Mouse (Mus musculus) neural tube, embryonic 15.5 days (tissue): ENCODE data around the gene Cd52. TPM values are rescaled to one million over a fixed set of nuclear protein-coding genes. Genes with fewer than 3 reads are reported as not detected.

ENCODE experiments used
- ATAC-seq: fragments of 200-750 bp; cut with Nextera tagmentation; 2 replicates; pipeline ENCODE4 v1.8.0; 2017; ENCODE audit warnings: mild to moderate bottlenecking, moderate TSS enrichment, moderate library complexity; ENCODE audit not compliant: low FRiP score
- H3K27ac ChIP-seq: fragments of 300-500 bp; sonication (generic); replicated peaks from 2 replicates; pipeline ENCODE4 v1.5.1; 2015; ENCODE audit warnings: mild to moderate bottlenecking, inconsistent platforms
- H3K27me3 ChIP-seq: fragments of 300-500 bp; sonication (generic); replicated peaks from 2 replicates; pipeline ENCODE4 v1.6.1; 2015; ENCODE audit warnings: inconsistent platforms
- H3K36me3 ChIP-seq: fragments of 300-500 bp; sonication (generic); 2 replicates; pipeline ENCODE4 v1.6.1; 2015; ENCODE audit warnings: inconsistent platforms
- H3K4me1 ChIP-seq: fragments of 300-500 bp; sonication (generic); 2 replicates; pipeline ENCODE4 v1.6.1; 2015; ENCODE audit warnings: inconsistent platforms
- H3K4me2 ChIP-seq: fragments of 300-500 bp; sonication (generic); 2 replicates; pipeline ENCODE4 v1.6.1; 2015; ENCODE audit warnings: inconsistent platforms, mild to moderate bottlenecking, moderate library complexity
- H3K4me3 ChIP-seq: fragments of 300-500 bp; sonication (generic); replicated peaks from 2 replicates; pipeline ENCODE4 v1.5.1; 2015; ENCODE audit warnings: mild to moderate bottlenecking, inconsistent platforms
- H3K9ac ChIP-seq: fragments of 300-500 bp; sonication (generic); replicated peaks from 2 replicates; pipeline ENCODE4 v1.6.1; 2015; ENCODE audit warnings: mild to moderate bottlenecking, inconsistent platforms
- H3K9me3 ChIP-seq: fragments of 300-500 bp; sonication (generic); replicated peaks from 2 replicates; pipeline ENCODE4 v1.6.1; 2016; ENCODE audit warnings: inconsistent platforms
- WGBS: fragments of 180-500 bp; shearing (Covaris S2); methylation state at CpG from one replicate; pipeline ENCODE4 v1.1.7; 2015; ENCODE audit warnings: mixed read lengths; 5-methylcytosine and 5-hydroxymethylcytosine counted together
- polyA plus RNA-seq: library from polyadenylated mRNA; unstranded; fragments of >200 nt; fragmentation: Nextera tagmentation; extraction: Ambion mirVana; gene quantifications from 2 replicates; pipeline ENCODE4 v1.2.1, GENCODE M21; 2015

Cd52 gene
- polyA plus RNA-seq, 1 experiment from 2014 or later: 5.6 TPM

DNA sequence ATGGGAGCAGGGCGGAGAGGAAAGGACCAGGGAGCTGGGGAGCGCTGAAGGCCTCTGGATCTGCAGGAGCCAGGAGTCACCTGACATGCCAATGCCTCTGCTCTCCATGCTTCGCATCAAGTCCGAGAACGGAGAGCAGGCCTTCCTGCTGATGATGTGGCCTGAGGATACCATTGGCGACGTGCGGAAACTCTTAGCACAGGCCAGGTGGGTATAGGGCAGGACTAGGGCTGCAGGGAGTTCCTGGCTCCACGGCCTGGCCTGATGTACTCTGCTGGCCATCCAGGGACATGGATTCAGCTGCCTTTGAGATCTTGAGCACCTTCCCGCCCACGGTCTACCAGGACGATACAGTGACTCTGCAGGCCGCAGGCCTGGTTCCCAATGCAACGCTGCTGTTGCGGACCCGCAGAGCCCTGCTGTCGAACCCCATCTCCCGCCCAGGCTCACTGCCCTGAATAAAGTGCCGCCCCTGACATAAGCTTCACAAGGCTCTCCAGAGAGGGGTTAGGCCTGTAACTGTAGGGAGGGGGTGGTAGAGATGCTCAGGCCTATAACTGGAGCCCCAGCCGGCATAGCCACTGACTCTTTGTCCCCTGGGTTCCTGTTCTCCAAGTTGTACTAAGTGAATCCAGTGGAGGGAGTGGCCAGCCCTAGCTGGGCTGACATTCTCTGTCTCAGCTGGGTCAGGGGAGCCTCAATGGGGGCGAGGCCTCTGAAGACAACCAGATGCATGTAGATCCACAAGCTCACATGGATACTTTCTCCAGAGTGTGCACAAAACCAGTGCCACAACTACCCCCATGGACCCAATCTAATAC, 31.6 kb upstream of the Cd52 start:
- Histone ChIP-seq H3K4me2 (peak overlapping the region; percentile 87; the same call in 1 of the 2 replicates), H3K4me3 (no peak overlapping the region), H3K9ac (no peak overlapping the region), H3K27ac (no peak overlapping the region), H3K36me3 (peaks cover 10% of the 10 kb centered on the region), H3K4me1 (peaks cover 38% of the 10 kb centered on the region), H3K9me3 (no peaks in the 10 kb centered on the region), H3K27me3 (no peaks in the 10 kb centered on the region)
- WGBS: 90% methylated on average over 21 of the region's 21 CpGs
- no peak for ATAC-seq

DNA sequence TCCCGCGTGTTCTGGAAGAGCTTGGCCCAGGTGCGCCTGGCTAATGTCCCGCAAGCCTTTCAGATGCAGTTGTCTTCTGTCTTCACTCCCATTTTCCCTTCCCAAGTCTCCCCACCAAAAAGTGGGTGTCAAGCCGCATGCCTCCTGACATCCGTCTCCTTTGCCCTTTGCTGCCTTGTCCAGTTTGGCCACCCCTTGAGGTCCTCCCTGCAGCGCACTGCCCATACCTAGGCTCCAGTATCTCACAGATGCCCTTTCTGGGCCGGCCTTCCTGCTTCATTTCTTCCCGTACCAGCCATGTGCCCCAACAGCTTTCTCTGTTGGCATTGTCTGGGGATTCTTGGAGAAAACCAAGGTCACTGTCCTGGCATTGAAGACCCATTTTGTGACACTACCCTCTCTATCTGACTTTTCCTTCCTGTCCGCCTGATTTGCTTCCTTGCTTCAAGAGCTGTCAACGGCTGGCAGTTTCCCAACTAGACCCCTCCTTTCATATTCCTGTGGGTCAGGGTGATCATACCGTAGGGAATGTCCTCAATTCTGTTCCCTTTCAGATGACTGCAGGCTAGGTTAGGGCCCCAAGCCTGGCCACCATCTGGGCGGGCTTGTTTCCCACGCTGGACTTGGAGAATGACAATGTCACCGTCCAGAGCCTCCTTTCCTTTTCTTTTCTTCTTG, 30.6 kb upstream of the Cd52 start:
- H3K4me2 ChIP-seq: no peak overlapping the region
- 92% methylated on average over 15 of the region's 15 CpGs for WGBS
- no peak overlapping the region for H3K9ac ChIP-seq
- 0 out of 2 replicates have a peak, but pooled peaks cover under 1% of the 10 kb centered on the region for H3K36me3 ChIP-seq
- no peaks in the 10 kb centered on the region for H3K9me3 ChIP-seq
- H3K4me3 ChIP-seq: no peak overlapping the region
- H3K4me1 ChIP-seq: peaks cover 38% of the 10 kb centered on the region
- no peak overlapping the region for H3K27ac ChIP-seq
- no peaks in the 10 kb centered on the region for H3K27me3 ChIP-seq
- no peak for ATAC-seq

DNA sequence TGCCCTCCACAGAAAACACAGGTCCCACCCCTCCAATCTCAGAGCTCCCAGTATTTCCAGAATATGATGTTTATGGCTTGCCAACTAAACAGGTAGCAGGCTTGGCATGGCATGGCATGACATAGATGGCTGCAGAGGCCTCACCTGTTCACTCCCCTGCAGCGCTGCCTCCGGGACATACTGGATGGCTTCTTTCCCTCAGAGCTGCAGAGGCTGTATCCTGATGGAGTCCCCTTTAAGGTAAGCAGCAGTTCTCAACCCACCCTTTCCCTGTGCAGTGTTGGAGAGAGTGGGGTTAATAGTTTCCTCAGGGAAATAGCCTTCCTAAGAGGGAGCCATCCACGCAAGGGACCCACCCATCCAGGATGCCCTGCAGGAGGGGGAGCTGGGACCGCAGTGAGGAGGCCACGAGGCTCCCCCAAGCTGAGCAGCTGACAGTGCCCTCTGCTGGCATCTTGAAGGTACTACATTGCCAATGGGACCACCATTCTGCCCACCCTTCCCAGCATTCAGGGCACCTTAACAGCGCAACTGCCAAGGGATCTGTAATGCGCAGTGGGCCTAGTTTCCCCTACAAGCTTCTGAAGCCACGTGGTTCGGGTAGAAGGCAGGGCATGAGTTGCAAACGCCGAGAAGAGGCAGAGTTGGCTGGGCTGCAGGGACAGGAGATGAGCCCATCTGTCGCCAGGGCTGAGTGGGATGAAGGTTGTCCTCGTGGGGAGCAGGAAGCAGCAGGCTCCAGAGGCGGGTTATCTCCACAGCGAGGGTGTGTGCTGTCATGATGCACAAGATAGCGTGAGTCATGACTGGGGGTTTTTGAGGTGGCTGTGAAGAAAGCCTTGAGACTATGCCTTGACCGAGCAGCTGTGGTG, 29.0 kb upstream of the Cd52 start:
- H3K4me1 ChIP-seq: peaks cover 32% of the 10 kb centered on the region
- 0 out of 2 replicates have a peak overlapping the region, but pooled peaks have one; percentile 17 for H3K4me2 ChIP-seq
- 30% methylated on average over 17 of the region's 17 CpGs for WGBS

DNA sequence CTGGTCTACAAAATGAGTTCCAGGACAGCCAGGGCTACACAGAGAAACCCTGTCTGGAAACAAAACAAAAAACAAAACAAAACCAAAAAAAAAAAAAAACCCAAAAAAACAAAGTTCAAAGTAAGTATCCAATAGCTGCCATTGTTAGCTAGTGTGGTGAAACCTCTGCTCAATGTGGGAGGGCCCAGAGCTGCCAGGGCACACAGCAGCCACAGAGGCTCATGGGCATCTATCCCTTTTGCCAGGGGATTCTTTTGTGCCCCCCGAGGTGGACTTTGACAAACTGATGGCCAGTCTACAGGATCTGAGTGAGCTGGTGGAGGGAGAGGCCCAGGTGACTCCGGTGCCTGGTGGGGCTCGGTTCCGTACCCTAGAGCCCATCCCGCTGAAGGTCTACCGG, 28.3 kb upstream of the Cd52 start:
- no peaks in the 10 kb centered on the region for H3K36me3 ChIP-seq
- H3K4me2 ChIP-seq: no peak overlapping the region
- H3K9ac ChIP-seq: no peak overlapping the region
- no peaks in the 10 kb centered on the region for H3K27me3 ChIP-seq
- H3K9me3 ChIP-seq: no peaks in the 10 kb centered on the region
- 94% methylated on average over 6 of the region's 6 CpGs for WGBS
- ATAC-seq: no peak
- H3K4me1 ChIP-seq: peaks cover 28% of the 10 kb centered on the region
- no peak overlapping the region for H3K27ac ChIP-seq
- no peak overlapping the region for H3K4me3 ChIP-seq

More for the DNA sequence above, 29.0 kb upstream of the Cd52 start:
- Histone ChIP-seq H3K9ac (no peak overlapping the region), H3K9me3 (no peaks in the 10 kb centered on the region), H3K4me3 (no peak overlapping the region), H3K27ac (no peak overlapping the region; the same call in 1 of the 2 replicates), H3K36me3 (no peaks in the 10 kb centered on the region), H3K27me3 (no peaks in the 10 kb centered on the region)
- no peak for ATAC-seq

DNA sequence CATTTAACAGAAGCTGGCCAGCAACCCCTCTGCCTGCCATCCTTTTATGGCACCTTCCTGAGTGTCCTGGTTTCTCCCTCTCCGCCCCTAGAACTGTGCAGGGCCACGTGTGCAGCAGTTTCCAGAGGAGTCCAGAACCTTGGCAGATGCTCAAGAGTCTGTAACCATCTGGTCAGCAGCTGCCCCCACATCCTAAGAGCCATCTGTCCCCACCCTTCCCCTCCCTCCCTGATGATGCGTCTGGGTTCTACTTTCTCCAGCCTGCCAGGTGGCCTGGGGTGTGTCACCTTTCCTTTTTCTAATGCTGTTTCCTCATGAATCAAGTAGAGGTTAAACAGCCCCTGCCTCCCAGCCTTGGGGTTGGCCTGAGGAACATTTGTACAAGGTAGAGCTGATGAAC, 27.4 kb upstream of the Cd52 start:
- Histone ChIP-seq H3K9me3 (no peaks in the 10 kb centered on the region), H3K4me2 (no peak overlapping the region), H3K36me3 (no peaks in the 10 kb centered on the region), H3K27ac (no peak overlapping the region), H3K4me3 (no peak overlapping the region), H3K27me3 (no peaks in the 10 kb centered on the region), H3K4me1 (peaks cover 20% of the 10 kb centered on the region), H3K9ac (no peak overlapping the region)
- ATAC-seq: no peak
- WGBS: 33% methylated on average over 3 of the region's 3 CpGs

DNA sequence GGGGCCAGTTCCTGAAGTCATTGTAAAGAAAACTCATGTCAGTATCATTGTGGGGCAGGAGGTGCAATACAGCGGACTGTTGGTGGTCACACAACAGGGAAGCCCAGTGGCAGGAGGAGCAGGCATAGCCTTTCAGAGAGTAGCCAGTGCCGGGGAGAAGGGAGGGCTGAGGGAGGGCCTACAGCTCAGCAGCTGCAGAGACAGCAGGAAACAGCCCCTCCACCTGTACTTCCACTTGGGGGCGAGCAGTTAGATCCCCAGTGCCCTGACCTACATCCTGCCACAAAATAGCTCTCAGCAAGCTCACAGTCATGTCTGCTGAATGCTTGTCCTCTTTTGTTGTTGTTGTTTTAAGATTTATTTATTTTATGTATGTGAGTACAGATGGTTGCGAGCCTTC, 26.7 kb upstream of the Cd52 start:
- Histone ChIP-seq H3K27ac (no peak overlapping the region), H3K4me2 (no peak overlapping the region), H3K4me3 (no peak overlapping the region), H3K4me1 (peaks cover 12% of the 10 kb centered on the region), H3K9ac (no peak overlapping the region), H3K36me3 (no peaks in the 10 kb centered on the region), H3K9me3 (no peaks in the 10 kb centered on the region), H3K27me3 (no peaks in the 10 kb centered on the region)
- no peak for ATAC-seq
- WGBS: 51% methylated on average over 4 of the region's 4 CpGs

DNA sequence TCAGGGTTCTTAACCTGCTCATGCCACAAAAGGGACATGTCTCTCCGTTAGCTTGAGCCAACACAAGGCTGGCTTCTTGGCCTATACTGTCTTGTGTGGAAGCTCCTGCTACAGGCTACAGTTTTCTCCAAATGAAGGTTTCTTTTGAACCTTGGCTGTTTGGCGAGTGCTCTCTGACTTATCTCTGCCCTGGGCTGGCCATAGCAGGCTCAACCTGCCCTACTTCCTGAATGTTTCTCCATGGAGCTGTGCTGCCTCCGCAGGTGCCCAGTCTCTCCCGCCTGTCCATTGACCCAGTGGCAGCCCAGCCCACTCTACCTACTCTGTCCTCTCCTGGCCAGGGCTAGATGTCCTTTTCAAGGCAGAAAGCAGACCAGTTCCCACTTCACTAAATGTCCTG, 26.0 kb upstream of the Cd52 start:
- Histone ChIP-seq H3K4me2 (no peak overlapping the region), H3K4me1 (peaks cover 7% of the 10 kb centered on the region), H3K27me3 (no peaks in the 10 kb centered on the region), H3K9me3 (no peaks in the 10 kb centered on the region), H3K36me3 (no peaks in the 10 kb centered on the region), H3K27ac (no peak overlapping the region), H3K9ac (no peak overlapping the region), H3K4me3 (no peak overlapping the region)
- WGBS: 86% methylated on average over 4 of the region's 4 CpGs
- ATAC-seq: no peak

DNA sequence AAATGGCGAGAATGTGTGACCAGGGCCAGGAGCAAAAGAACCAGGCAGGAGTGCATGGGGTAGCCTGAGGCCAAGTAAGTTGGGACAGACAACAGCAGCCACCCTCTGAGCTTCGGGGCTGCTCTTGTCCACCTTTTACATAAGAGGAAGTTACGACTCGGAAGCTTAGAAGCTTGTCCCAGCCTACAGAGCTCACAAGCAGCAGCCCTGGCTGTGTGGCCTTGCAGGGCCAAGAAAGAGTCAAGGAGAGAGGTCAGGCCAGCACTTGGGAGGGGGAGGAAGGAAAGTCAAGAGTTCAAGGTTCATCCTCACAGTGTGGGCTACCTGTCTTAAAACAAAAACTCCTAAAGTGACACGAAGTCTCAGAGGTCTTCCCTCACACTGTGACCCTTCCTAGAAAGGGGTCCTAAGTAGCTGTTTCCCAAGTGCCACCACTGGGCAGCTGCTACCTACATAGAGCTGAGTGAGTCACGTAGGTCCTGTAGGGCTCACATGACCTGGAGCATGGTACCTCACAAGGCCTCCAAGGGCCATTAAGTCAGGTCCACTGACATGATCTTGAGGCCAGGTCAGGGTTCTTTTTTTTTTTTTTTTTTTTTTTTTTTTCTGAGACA, 25.4 kb upstream of the Cd52 start:
- peaks cover 7% of the 10 kb centered on the region for H3K4me1 ChIP-seq
- H3K4me2 ChIP-seq: no peak overlapping the region
- no peaks in the 10 kb centered on the region for H3K27me3 ChIP-seq
- no peaks in the 10 kb centered on the region for H3K36me3 ChIP-seq
- no peak overlapping the region for H3K4me3 ChIP-seq
- 87% methylated on average over 6 of the region's 6 CpGs for WGBS
- ATAC-seq: no peak
- no peak overlapping the region for H3K27ac ChIP-seq
- H3K9ac ChIP-seq: no peak overlapping the region
- no peaks in the 10 kb centered on the region for H3K9me3 ChIP-seq

DNA sequence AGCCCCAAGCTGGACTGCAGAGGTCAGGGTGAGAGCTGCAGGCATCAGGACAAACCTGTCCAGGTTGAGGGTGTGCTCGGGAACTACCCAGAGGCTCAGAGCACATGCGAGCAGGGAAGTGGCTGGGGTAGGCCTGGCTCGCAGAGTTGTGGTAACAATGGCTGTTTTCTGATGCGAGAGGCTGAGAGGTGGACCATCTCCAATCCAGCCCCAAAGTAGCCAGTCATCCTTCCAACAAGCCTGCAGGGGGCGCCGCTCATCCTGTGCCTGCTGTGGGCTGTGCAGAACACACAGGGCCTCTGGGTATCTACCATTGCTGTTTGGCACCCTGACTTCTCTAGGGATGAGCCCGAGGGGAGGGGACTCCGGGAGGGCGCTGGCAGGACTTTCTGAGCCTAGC, 24.8 kb upstream of the Cd52 start:
- no peak for ATAC-seq
- H3K9me3 ChIP-seq: no peaks in the 10 kb centered on the region
- no peak overlapping the region for H3K27ac ChIP-seq
- no peak overlapping the region for H3K4me2 ChIP-seq
- H3K4me1 ChIP-seq: peaks cover 7% of the 10 kb centered on the region
- H3K27me3 ChIP-seq: no peaks in the 10 kb centered on the region
- no peak overlapping the region for H3K4me3 ChIP-seq
- 59% methylated on average over 9 of the region's 9 CpGs for WGBS
- H3K36me3 ChIP-seq: no peaks in the 10 kb centered on the region
- no peak overlapping the region for H3K9ac ChIP-seq

DNA sequence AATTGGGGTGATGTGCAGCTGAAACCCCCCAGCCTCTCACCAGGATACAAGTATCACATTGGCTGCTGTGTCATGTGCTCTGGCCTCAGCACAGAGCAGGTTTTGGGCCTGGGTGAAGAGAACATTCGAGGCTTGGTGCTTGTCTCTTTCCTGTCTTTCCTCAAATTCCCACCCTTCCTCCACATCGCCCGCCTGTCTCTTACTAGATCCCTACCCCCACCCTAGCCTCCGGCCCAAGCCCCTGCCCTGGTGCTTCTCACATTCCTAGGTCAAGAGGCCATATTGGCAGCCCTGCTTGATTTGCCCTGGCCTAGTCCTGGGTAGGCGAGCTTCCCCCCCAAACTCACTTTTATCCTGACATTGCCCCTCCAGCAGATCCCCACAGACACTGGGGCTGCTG, 24.2 kb upstream of the Cd52 start:
- peaks cover 4% of the 10 kb centered on the region for H3K4me1 ChIP-seq
- no peak overlapping the region for H3K9ac ChIP-seq
- no peaks in the 10 kb centered on the region for H3K27me3 ChIP-seq
- no peak for ATAC-seq
- no peaks in the 10 kb centered on the region for H3K9me3 ChIP-seq
- 84% methylated on average over 5 of the region's 5 CpGs for WGBS
- H3K4me3 ChIP-seq: no peak overlapping the region
- H3K4me2 ChIP-seq: no peak overlapping the region
- H3K27ac ChIP-seq: no peak overlapping the region
- H3K36me3 ChIP-seq: no peaks in the 10 kb centered on the region

DNA sequence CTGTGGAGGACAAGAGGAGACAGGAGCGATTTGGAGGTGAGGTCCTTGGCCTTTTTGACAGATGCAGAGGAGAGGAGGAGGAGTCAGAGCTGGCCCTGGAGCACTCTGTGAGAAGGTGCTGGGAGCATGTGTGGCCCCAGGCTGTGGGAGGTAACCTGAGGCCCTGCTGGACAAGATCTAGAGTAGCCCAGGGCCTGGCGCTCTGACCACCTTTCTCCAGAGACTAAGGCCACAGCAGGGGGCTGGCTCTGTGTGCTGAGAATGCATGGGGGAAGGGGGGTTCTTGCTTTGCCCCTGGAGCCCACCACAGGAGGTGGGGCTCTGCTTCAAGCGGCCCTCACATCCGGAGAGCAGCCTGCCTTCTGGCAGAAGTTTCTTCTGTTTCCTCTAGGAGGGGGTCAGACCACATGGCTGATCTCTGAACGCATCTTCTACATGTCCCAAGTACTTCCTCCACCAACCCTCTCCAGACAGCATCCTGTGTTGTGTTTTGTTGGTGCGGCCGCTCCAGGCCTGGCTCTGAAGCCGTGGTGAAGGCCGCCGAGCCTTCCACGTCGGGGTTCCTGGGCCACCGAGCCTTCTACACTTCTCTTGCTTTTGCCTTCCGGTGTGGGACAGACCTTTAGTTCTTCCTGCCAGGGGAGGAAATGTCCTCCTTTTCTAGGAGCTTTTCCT, 23.4 kb upstream of the Cd52 start:
- no peak for ATAC-seq
- 81% methylated on average over 14 of the region's 14 CpGs for WGBS

More for the DNA sequence above, 23.4 kb upstream of the Cd52 start:
- Histone ChIP-seq H3K27ac (no peak overlapping the region), H3K4me3 (no peak overlapping the region), H3K27me3 (no peaks in the 10 kb centered on the region), H3K4me1 (peaks cover 4% of the 10 kb centered on the region; the same call in 1 of the 2 replicates), H3K9me3 (no peaks in the 10 kb centered on the region), H3K9ac (no peak overlapping the region), H3K36me3 (no peaks in the 10 kb centered on the region), H3K4me2 (no peak overlapping the region)
